Mouse (Mus musculus) CD8-positive naive resting alpha-beta T cell, adult 57 days (primary cell): ENCODE results near the gene Gm20837. TPM values are rescaled to one million over a fixed set of nuclear protein-coding genes. Genes with fewer than 3 reads are reported as not detected.

Experiments used
- total RNA-seq: library from RNA; stranded (reverse); gene quantifications from one replicate; pipeline ENCODE4 v1.2.4, GENCODE M21; 2023

Gene Gm20837
- not detected for total RNA-seq

DNA sequence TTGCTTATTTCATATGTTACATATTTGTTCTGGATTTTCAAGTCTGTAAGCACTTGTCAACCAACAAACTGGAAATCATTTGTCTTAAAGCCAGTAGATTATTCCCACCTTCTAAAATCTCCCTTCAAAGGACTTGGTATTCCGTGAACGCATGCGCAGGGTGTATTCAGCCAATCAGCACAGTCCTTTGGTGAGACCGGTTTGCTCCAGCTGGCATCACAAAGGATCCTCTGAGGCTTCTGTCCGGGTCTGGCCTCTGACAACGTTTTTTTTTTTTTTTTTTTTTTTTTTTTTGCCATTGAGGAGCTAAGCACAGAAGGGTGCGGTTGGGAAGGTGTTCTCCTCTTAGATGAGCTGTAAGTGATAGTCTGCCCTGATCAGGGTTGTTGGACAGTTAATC is at the start of gene Gm20837:
Gene Gm20837 (plus strand): TSS at position 301 of the 400 bp plus-strand sequence.

